Mouse (Mus musculus) ES-Bruce4 (cell line): ENCODE results near the gene Tmem242.

Experiments
- CTCF ChIP-seq: IDR thresholded peaks from one replicate; pipeline ENCODE4 v1.8.1; 2011; ENCODE audit warnings: low read depth, low read length
- POLR2A ChIP-seq: IDR thresholded peaks from one replicate; pipeline ENCODE4 v1.8.1; 2011; ENCODE audit warnings: low read length; ENCODE audit not compliant: insufficient read depth

- TF ChIP-seq CTCF (no peak), POLR2A (no peak)
Measured at GRCm38 (mm10) chr17:5483456-5483855, 43.4 kb upstream of the Tmem242 start.
